ENCODE assay signal across 31 mouse cellular contexts in the genomic region with DNA sequence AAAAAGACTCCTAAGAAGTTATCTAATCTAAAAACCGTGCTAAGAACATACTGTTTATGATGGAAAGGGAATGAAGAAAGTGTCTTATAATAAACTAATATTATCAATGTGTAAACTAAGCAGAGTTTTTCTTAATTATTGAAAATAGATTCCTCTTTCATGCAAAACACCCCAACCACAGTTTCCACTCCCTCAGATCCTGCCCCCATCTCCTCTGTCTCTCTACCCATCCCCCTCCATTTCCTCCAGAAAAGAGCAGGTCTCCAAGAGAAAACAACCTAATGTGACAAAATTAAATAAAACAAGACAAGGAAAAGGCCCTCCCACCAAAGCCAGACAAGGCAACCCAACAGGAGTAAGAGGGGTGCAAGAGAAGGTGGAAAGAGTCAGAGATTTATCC.
"Had no signal": no experiment of that assay in that cellular context is flagged by ENCODE, and none has a peak within 500 bp of the region (broad histone marks: within the 10 kb centered on the region; RNA-seq: fewer than 3 reads in every experiment).

No protein-coding gene starts in this region.

- H3K36me3 ChIP-seq: limb, embryonic 10.5 days; limb, embryonic 12.5 days; limb, embryonic 13.5 days; limb, embryonic 15.5 days; liver, embryonic 12.5 days; liver, embryonic 13.5 days; liver, embryonic 15.5 days; lung, embryonic 15.5 days; midbrain, embryonic 10.5 days; midbrain, embryonic 12.5 days; midbrain, embryonic 13.5 days; midbrain, embryonic 15.5 days; neural tube, embryonic 12.5 days had no signal

- H3K4me1 ChIP-seq: limb, embryonic 10.5 days; limb, embryonic 12.5 days; limb, embryonic 13.5 days; limb, embryonic 15.5 days; liver, embryonic 12.5 days; liver, embryonic 13.5 days; liver, embryonic 15.5 days; lung, embryonic 15.5 days; megakaryocyte, embryonic 14.5 days; midbrain, embryonic 10.5 days; midbrain, embryonic 12.5 days; midbrain, embryonic 13.5 days; midbrain, embryonic 15.5 days; neural tube, embryonic 12.5 days had no signal

- ATAC-seq: liver, embryonic 12.5 days; liver, postnatal 0 days; lung, postnatal 0 days; midbrain, embryonic 13.5 days; midbrain, embryonic 15.5 days; midbrain, embryonic 16.5 days had no signal

- H3K4me3 ChIP-seq: limb, embryonic 10.5 days; limb, embryonic 12.5 days; limb, embryonic 13.5 days; limb, embryonic 15.5 days; liver, embryonic 12.5 days; liver, embryonic 13.5 days; liver, embryonic 15.5 days; lung, embryonic 15.5 days; megakaryocyte, embryonic 14.5 days; midbrain, embryonic 10.5 days; midbrain, embryonic 12.5 days; midbrain, embryonic 13.5 days; midbrain, embryonic 15.5 days; myocyte; neural tube, embryonic 12.5 days had no signal

- DNase-seq: left cerebral cortex, postnatal 4 days; liver; liver, embryonic 13.5 days; liver, postnatal 0 days; lung, adult 18-20 months; lung, adult 2 months; lung, embryonic 14.5 days; lung, postnatal 10 days; lung, postnatal 36 days; lung, postnatal 4 days; midbrain, embryonic 14.5 days had no signal

- H3K27me3 ChIP-seq: limb, embryonic 12.5 days; limb, embryonic 13.5 days; limb, embryonic 15.5 days; liver, embryonic 12.5 days; liver, embryonic 13.5 days; liver, embryonic 15.5 days; lung, embryonic 15.5 days; megakaryocyte, embryonic 14.5 days; midbrain, embryonic 12.5 days; midbrain, embryonic 13.5 days; midbrain, embryonic 15.5 days; neural tube, embryonic 12.5 days had no signal

- H3K27ac ChIP-seq: limb, embryonic 10.5 days; limb, embryonic 12.5 days; limb, embryonic 13.5 days; limb, embryonic 15.5 days; liver, embryonic 12.5 days; liver, embryonic 13.5 days; liver, embryonic 14.5 days; liver, embryonic 15.5 days; lung, embryonic 15.5 days; macrophage; midbrain, embryonic 10.5 days; midbrain, embryonic 12.5 days; midbrain, embryonic 13.5 days; midbrain, embryonic 15.5 days; neural tube, embryonic 12.5 days had no signal

- H3K9ac ChIP-seq: limb, embryonic 12.5 days; limb, embryonic 13.5 days; limb, embryonic 15.5 days; liver, embryonic 12.5 days; liver, embryonic 13.5 days; liver, embryonic 14.5 days; liver, embryonic 15.5 days; liver, postnatal 0 days; lung, embryonic 14.5 days; lung, embryonic 15.5 days; midbrain, embryonic 12.5 days; midbrain, embryonic 13.5 days; midbrain, embryonic 15.5 days; neural tube, embryonic 12.5 days had no signal

- H3K4me2 ChIP-seq: limb, embryonic 12.5 days; limb, embryonic 13.5 days; limb, embryonic 15.5 days; liver, embryonic 11.5 days; liver, embryonic 12.5 days; liver, embryonic 13.5 days; liver, embryonic 15.5 days; lung, embryonic 14.5 days; lung, embryonic 15.5 days; midbrain, embryonic 11.5 days; midbrain, embryonic 12.5 days; midbrain, embryonic 13.5 days; midbrain, embryonic 15.5 days; neural tube, embryonic 12.5 days had no signal

- H3K9me3 ChIP-seq: limb, embryonic 10.5 days; limb, embryonic 12.5 days; limb, embryonic 13.5 days; limb, embryonic 15.5 days; liver, embryonic 12.5 days; liver, embryonic 13.5 days; liver, embryonic 15.5 days; lung, embryonic 15.5 days; megakaryocyte, embryonic 14.5 days; midbrain, embryonic 10.5 days; midbrain, embryonic 12.5 days; midbrain, embryonic 13.5 days; midbrain, embryonic 15.5 days; neural tube, embryonic 12.5 days had no signal
